Mouse (Mus musculus) bone marrow macrophage, adult 2 months (primary cell): Measurements from ENCODE around the gene Ccdc96. TPM values are rescaled to one million over a fixed set of nuclear protein-coding genes. Genes with fewer than 3 reads are reported as not detected.

Source experiments
- H3K27ac ChIP-seq: 2 replicates; pipeline ENCODE4 v1.5.1; 2012; ENCODE audit warnings: low read depth, low read length; ENCODE audit not compliant: insufficient read depth
- H3K4me1 ChIP-seq: 2 replicates; pipeline ENCODE4 v1.6.1; 2012; ENCODE audit warnings: low read length; ENCODE audit not compliant: control insufficient read depth, insufficient read depth
- H3K4me3 ChIP-seq: 2 replicates; pipeline ENCODE4 v1.5.1; 2012; ENCODE audit warnings: mild to moderate bottlenecking, low read length, moderate library complexity; ENCODE audit not compliant: insufficient read depth
- CTCF ChIP-seq: IDR thresholded peaks from 2 replicates; pipeline ENCODE4 v1.5.1; 2012; ENCODE audit warnings: low read depth, mild to moderate bottlenecking, low read length, moderate library complexity
- POLR2A ChIP-seq: IDR thresholded peaks from 2 replicates; pipeline ENCODE4 v1.6.1; 2012; ENCODE audit warnings: mild to moderate bottlenecking, low read depth, low read length, borderline replicate concordance
- polyA plus RNA-seq: library from polyadenylated mRNA; stranded (reverse); fragments of >200 nt; gene quantifications from 2 replicates; pipeline ENCODE4 v1.2.4, GENCODE M21; 2012; ENCODE audit not compliant: missing spikeins, insufficient read depth, insufficient read length

The Ccdc96 gene
- polyA plus RNA-seq, 1 experiment: not detected

GRCm38 (mm10) chr5:36451872-36452389 is 32.5 kb upstream of the Ccdc96 start:
- TF ChIP-seq POLR2A (no peak), CTCF (no peak)
- H3K4me1 ChIP-seq: peaks cover 3% of the 10 kb centered on the region; the same call in 1 of the 2 replicates
- H3K4me3 ChIP-seq: no peak overlapping the region
- H3K27ac ChIP-seq: no peak overlapping the region

- no peak overlapping the region for H3K27ac ChIP-seq
- no peak overlapping the region for H3K4me3 ChIP-seq
- TF ChIP-seq POLR2A: no peak
- no peak for TF ChIP-seq CTCF
- H3K4me1 ChIP-seq: peaks cover 3% of the 10 kb centered on the region; the same call in 1 of the 2 replicates
Observed at GRCm38 (mm10) chr5:36452821-36453220, 31.6 kb upstream of the Ccdc96 start.

GRCm38 (mm10) chr5:36457706-36458105 is 26.7 kb upstream of the Ccdc96 start:
- Histone ChIP-seq H3K4me3 (no peak overlapping the region), H3K27ac (no peak overlapping the region), H3K4me1 (no peaks in the 10 kb centered on the region)
- TF ChIP-seq CTCF (no peak), POLR2A (no peak)

- Histone ChIP-seq H3K4me3 (no peak overlapping the region), H3K27ac (no peak overlapping the region), H3K4me1 (peaks cover under 1% of the 10 kb centered on the region; the same call in 1 of the 2 replicates)
- TF ChIP-seq POLR2A (no peak), CTCF (peak; percentile 43; the same call in 1 of the 2 replicates)
Observed at GRCm38 (mm10) chr5:36458926-36459325, 25.5 kb upstream of the Ccdc96 start.

- no peak overlapping the region for H3K27ac ChIP-seq
- peaks cover 3% of the 10 kb centered on the region; the same call in 1 of the 2 replicates for H3K4me1 ChIP-seq
- no peak overlapping the region for H3K4me3 ChIP-seq
- TF ChIP-seq CTCF (no peak), POLR2A (no peak)
Observed at GRCm38 (mm10) chr5:36460712-36461111, 23.7 kb upstream of the Ccdc96 start.

GRCm38 (mm10) chr5:36461231-36461630 is 23.2 kb upstream of the Ccdc96 start:
- H3K4me3 ChIP-seq: no peak overlapping the region
- TF ChIP-seq POLR2A (no peak), CTCF (no peak)
- no peak overlapping the region for H3K27ac ChIP-seq
- peaks cover 3% of the 10 kb centered on the region; the same call in 1 of the 2 replicates for H3K4me1 ChIP-seq

- TF ChIP-seq CTCF (peak; percentile 62), POLR2A (no peak)
- Histone ChIP-seq H3K4me3 (no peak overlapping the region), H3K27ac (no peak overlapping the region), H3K4me1 (peaks cover 7% of the 10 kb centered on the region)
Observed at GRCm38 (mm10) chr5:36462810-36463209, 21.6 kb upstream of the Ccdc96 start.

- Histone ChIP-seq H3K4me3 (no peak overlapping the region), H3K4me1 (peaks cover 7% of the 10 kb centered on the region), H3K27ac (no peak overlapping the region)
- TF ChIP-seq CTCF: no peak
- no peak for TF ChIP-seq POLR2A
Observed at GRCm38 (mm10) chr5:36463391-36463790, 21.0 kb upstream of the Ccdc96 start.

GRCm38 (mm10) chr5:36464709-36465661 is 19.4 kb upstream of the Ccdc96 start, which contains the start of gene Grpel1:
Gene Grpel1, plus strand, starts transcription at chr5:36464998.
- TF ChIP-seq CTCF (no peak), POLR2A (no peak)
- H3K27ac ChIP-seq: peak within 1 kb of the TSS; percentile 72
- peak within 1 kb of the TSS; percentile 91 for H3K4me3 ChIP-seq
- peaks cover 7% of the 10 kb centered on the region for H3K4me1 ChIP-seq

GRCm38 (mm10) chr5:36465889-36466288 is 18.5 kb upstream of the Ccdc96 start:
- Histone ChIP-seq H3K4me1 (peaks cover 7% of the 10 kb centered on the region), H3K27ac (peak overlapping the region; percentile 72), H3K4me3 (peak overlapping the region; percentile 91)
- TF ChIP-seq CTCF: no peak
- TF ChIP-seq POLR2A: no peak
